Mouse (Mus musculus) left cerebral cortex, postnatal 36 days (tissue): ENCODE data around the gene Rps6kc1. TPM values are rescaled to one million over a fixed set of nuclear protein-coding genes. Genes with fewer than 3 reads are reported as not detected.

Experiments
- DNase-seq, 2 experiments: peaks; one replicate each; pipeline ENCODE4 v3.0.0; 2021 to 2022; ENCODE audit warnings: low spot score in 2 of 2, mixed read lengths in 1 of 2
- intact Hi-C: fragments of 180-260 bp; cut with DNase I; formaldehyde crosslinking; loops from one replicate; pipeline ENCODE4 v1.15.1; 2025
- total RNA-seq, 2 experiments: library from RNA; stranded (reverse); gene quantifications; 2 replicates each; pipeline ENCODE4 v1.2.3; 2021

Gene Rps6kc1
- total RNA-seq, 2 experiments from 2014 or later: 108 to 116 TPM

- intact Hi-C loops: no loop called here
- DNase-seq: no peak
Observed at GRCm38 (mm10) chr1:190656089-190656488, 255.5 kb downstream of the Rps6kc1 start.

- no peak for DNase-seq
Observed at GRCm38 (mm10) chr1:190655651-190656050, 255.9 kb downstream of the Rps6kc1 start.

GRCm38 (mm10) chr1:190655081-190655480, 256.5 kb downstream of the Rps6kc1 start:
- intact Hi-C loops: no loop called here
- no peak for DNase-seq

More at GRCm38 (mm10) chr1:190655651-190656050, 255.9 kb downstream of the Rps6kc1 start:
- intact Hi-C loops: no loop called here

- intact Hi-C loops: no loop called here
- no peak for DNase-seq
Observed at GRCm38 (mm10) chr1:190654694-190655001, 256.9 kb downstream of the Rps6kc1 start.

GRCm38 (mm10) chr1:190653989-190654693, 257.4 kb downstream of the Rps6kc1 start:
- intact Hi-C loops: no loop called here
- no peak for DNase-seq

GRCm38 (mm10) chr1:190653081-190653480, 258.5 kb downstream of the Rps6kc1 start:
- intact Hi-C loops: no loop called here
- no peak for DNase-seq

Other genes with a start within 250 kb of the Rps6kc1 start
- gene Angel2, start 13.3 kb upstream of the Rps6kc1 start, total RNA-seq: 10 to 100 TPM; 52.6 to 58.6 TPM
- gene Vash2, start 67.5 kb upstream of the Rps6kc1 start, total RNA-seq: 1 to 10 TPM; 2.0 to 2.1 TPM
- gene Flvcr1, start 114.4 kb upstream of the Rps6kc1 start, total RNA-seq: 10 to 100 TPM; 11.8 to 15.4 TPM
- not detected for gene Spata45, start 124.9 kb upstream of the Rps6kc1 start, total RNA-seq
- gene Tatdn3, start 151.2 kb upstream of the Rps6kc1 start, total RNA-seq: 10 to 100 TPM; 19.1 to 35.6 TPM
- under 1 TPM; 0.52 to 0.96 TPM for gene Nsl1, start 151.2 kb upstream of the Rps6kc1 start, total RNA-seq
- 1 to 10 TPM in 1 of 2 experiments, under 1 TPM in 1; 1.00 to 2.2 TPM for gene Batf3, start 186.1 kb upstream of the Rps6kc1 start, total RNA-seq